In the genomic region with DNA sequence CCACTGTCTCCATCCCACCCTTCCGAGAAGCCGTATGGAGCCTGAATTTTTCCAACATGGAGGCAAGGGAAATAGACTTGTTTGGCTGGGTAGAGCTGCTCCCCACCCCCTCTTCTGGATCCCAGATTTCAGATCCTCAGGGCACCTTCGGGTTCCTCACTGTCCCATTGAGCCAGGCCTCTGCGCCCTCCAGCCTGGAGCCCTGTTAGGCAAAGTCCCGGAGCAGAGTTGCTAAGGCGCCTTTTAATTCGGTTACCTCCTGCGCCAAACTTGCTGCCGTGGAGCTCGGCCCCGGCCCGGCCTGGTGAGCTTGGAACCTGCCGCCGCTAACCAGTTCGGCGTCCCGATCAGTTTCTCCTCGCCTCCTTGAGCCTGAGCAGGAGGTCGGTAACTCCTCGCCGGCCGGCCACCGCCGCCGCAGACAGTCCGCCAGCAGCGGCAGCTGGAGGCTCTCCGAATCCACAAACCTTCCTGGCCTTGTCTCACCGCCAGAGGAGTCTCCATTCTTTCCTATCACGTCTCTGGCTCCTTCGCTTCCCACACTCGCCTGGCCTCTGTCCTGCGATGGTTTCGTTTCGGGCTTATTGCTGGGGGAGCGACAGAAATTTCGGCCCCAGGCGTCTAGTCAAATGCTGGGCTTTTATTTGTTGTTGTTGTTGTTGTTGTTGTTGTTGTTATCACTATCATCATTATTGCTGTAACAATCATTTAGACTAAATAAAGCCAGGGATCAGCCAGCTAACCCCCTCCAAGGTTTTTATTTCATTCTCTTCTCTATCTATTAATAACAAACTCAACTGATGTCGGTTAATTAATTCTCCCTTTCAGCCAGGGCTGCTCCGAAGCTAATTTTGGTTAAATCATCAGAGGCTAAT, we compare ENCODE assay signal across 8 mouse cellular contexts. TPM values are rescaled to one million over a fixed set of nuclear protein-coding genes. Genes with fewer than 3 reads are reported as not detected.
A peak's percentile ranks its signal among the peaks of the same experiment; 100 is the strongest.
DNase-seq lines count a peak whose midpoint lies in the region; ATAC-seq and TF ChIP-seq lines count a peak whose summit lies in the region.

No protein-coding gene starts in this region.

- H3K4me1 ChIP-seq in limb, embryonic 11.5 days (ENCODE audit: control insufficient read depth, insufficient read depth, low read length), result peaks cover 36% of the 10 kb centered on the region
- peaks cover 10% of the 10 kb centered on the region for H3K4me1 ChIP-seq in stomach, postnatal 0 days (replicated peaks; ENCODE audit: control insufficient read depth, insufficient read depth)

- peaks cover 95% of the 10 kb centered on the region for H3K27me3 ChIP-seq in limb, embryonic 11.5 days (ENCODE audit: control insufficient read depth, insufficient read depth, low read length)
- peaks cover 4% of the 10 kb centered on the region; the same call in 1 of the 2 replicates for H3K27me3 ChIP-seq in stomach, postnatal 0 days (ENCODE audit: control insufficient read depth, insufficient read depth, low read length)

- 1% methylated on average over 40 of the region's 40 CpGs for WGBS in limb, embryonic 11.5 days
- WGBS in stomach, postnatal 0 days, result 2% methylated on average over 40 of the region's 40 CpGs

- no peak for TF ChIP-seq EP300 in stomach, postnatal 0 days (optimal IDR thresholded peaks at IDR 0.05)

- H3K9ac ChIP-seq in limb, embryonic 11.5 days (ENCODE audit: low read length), result peak overlapping the region; percentile 52
- peak overlapping the region; percentile 82 for H3K9ac ChIP-seq in stomach, postnatal 0 days (ENCODE audit: low read length)

- peak overlapping the region; percentile 45; the same call in 1 of the 2 replicates for H3K27ac ChIP-seq in limb, embryonic 11.5 days (replicated peaks; ENCODE audit: low read depth, low read length)
- peak overlapping the region; percentile 94 for H3K27ac ChIP-seq in stomach, postnatal 0 days (replicated peaks)

- H3K36me3 ChIP-seq in limb, embryonic 11.5 days (ENCODE audit: control insufficient read depth, insufficient read depth, low read length), result no peaks in the 10 kb centered on the region
- no peaks in the 10 kb centered on the region; the same call in 1 of the 2 replicates for H3K36me3 ChIP-seq in stomach, postnatal 0 days (ENCODE audit: control insufficient read depth, insufficient read depth, low read length)

- peak; percentile 33 for TF ChIP-seq CTCF in stomach, postnatal 0 days (IDR thresholded peaks at IDR 0.05; ENCODE audit: low read depth)

- intact Hi-C loops in heart, postnatal 36 days (cut with DNase I), result no loop called here

- H3K4me2 ChIP-seq in limb, embryonic 11.5 days (ENCODE audit: low read depth, severe bottlenecking), result peak overlapping the region; percentile 58
- H3K4me2 ChIP-seq in stomach, postnatal 0 days (replicated peaks; ENCODE audit: low read depth), result peak overlapping the region; percentile 71

- DNase-seq in thymus, postnatal 4 days, result peak; percentile 34
- no peak for DNase-seq in thymus, postnatal 0 days (ENCODE audit: low spot score)
- DNase-seq in heart, postnatal 36 days, result peak; percentile 46 to 57
- DNase-seq in limb, embryonic 11.5 days (ENCODE audit: low spot score), result peak; percentile 72
- peak; percentile 53 for DNase-seq in stomach, postnatal 0 days (ENCODE audit: low spot score)
- no peak for DNase-seq in layer of hippocampus, adult 9-10 months (ENCODE audit: low spot score)
- DNase-seq in urinary bladder, postnatal 4 days (ENCODE audit: low spot score in 2 of 2), result no peak
- no peak for DNase-seq in retina, embryonic 14.5 days (ENCODE audit: low spot score)

- peak overlapping the region; percentile 24 for H3K4me3 ChIP-seq in limb, embryonic 11.5 days (ENCODE audit: low read depth, low read length)
- peak overlapping the region; percentile 48 for H3K4me3 ChIP-seq in stomach, postnatal 0 days (ENCODE audit: low read depth, low read length)

- ATAC-seq in limb, embryonic 11.5 days (ENCODE audit: insufficient number of reproducible peaks, low FRiP score, low TSS enrichment, low read depth), result no peak
- no peak for ATAC-seq in stomach, postnatal 0 days (ENCODE audit: low FRiP score, low TSS enrichment)

- no peaks in the 10 kb centered on the region for H3K9me3 ChIP-seq in limb, embryonic 11.5 days (ENCODE audit: control insufficient read depth, low read length)
- H3K9me3 ChIP-seq in stomach, postnatal 0 days (ENCODE audit: control insufficient read depth, low read length), result no peaks in the 10 kb centered on the region

RNA-seq across cellular contexts. Expression of a gene that starts 8.4 kb away (rescaled TPM):
- 1.3 and 1.4 TPM in 2 replicates for polyA plus RNA-seq in thymus, postnatal 0 days (2015; fragmentation: Nextera tagmentation; extraction: Ambion mirVana)
- 1 to 10 TPM in 1 of 2 experiments, under 1 TPM in 1; 0.51 to 1.1 TPM for total RNA-seq in heart, postnatal 36 days (2021)
- 7.5 and 10.7 TPM in 2 replicates for polyA plus RNA-seq in limb, embryonic 11.5 days (2014; fragmentation: Nextera tagmentation; extraction: Ambion mirVana)
- 12.2 and 13.4 TPM in 2 replicates for polyA plus RNA-seq in stomach, postnatal 0 days (2015; fragmentation: Nextera tagmentation; extraction: Ambion mirVana)

RNA-seq across cellular contexts. Expression of a gene that starts 18.8 kb away (rescaled TPM):
- 0.18 and 0.30 TPM in 2 replicates for polyA plus RNA-seq in thymus, postnatal 0 days (2015; fragmentation: Nextera tagmentation; extraction: Ambion mirVana)
- total RNA-seq in heart, postnatal 36 days (2021), result under 1 TPM; 0.42 to 0.68 TPM
- 0.68 and 0.78 TPM in 2 replicates for polyA plus RNA-seq in limb, embryonic 11.5 days (2014; fragmentation: Nextera tagmentation; extraction: Ambion mirVana)
- polyA plus RNA-seq in stomach, postnatal 0 days (2015; fragmentation: Nextera tagmentation; extraction: Ambion mirVana), result 0.94 and 0.97 TPM in 2 replicates

RNA-seq across cellular contexts. Expression of a gene that starts 23.6 kb away (rescaled TPM):
- polyA plus RNA-seq in thymus, postnatal 0 days (2015; fragmentation: Nextera tagmentation; extraction: Ambion mirVana), result not detected in 2 replicates
- not detected for total RNA-seq in heart, postnatal 36 days (2021)
- 0.58 TPM in 1 of 2 replicates, not detected in the other for polyA plus RNA-seq in limb, embryonic 11.5 days (2014; fragmentation: Nextera tagmentation; extraction: Ambion mirVana)
- polyA plus RNA-seq in stomach, postnatal 0 days (2015; fragmentation: Nextera tagmentation; extraction: Ambion mirVana), result 0.06 TPM in 1 of 2 replicates, not detected in the other

RNA-seq across cellular contexts. Expression of a gene that starts 23.9 kb away (rescaled TPM):
- 0.09 and 0.20 TPM in 2 replicates for polyA plus RNA-seq in thymus, postnatal 0 days (2015; fragmentation: Nextera tagmentation; extraction: Ambion mirVana)
- total RNA-seq in heart, postnatal 36 days (2021), result under 1 TPM; 0.51 to 0.53 TPM
- 0.33 and 0.45 TPM in 2 replicates for polyA plus RNA-seq in limb, embryonic 11.5 days (2014; fragmentation: Nextera tagmentation; extraction: Ambion mirVana)
- 1.2 and 1.6 TPM in 2 replicates for polyA plus RNA-seq in stomach, postnatal 0 days (2015; fragmentation: Nextera tagmentation; extraction: Ambion mirVana)

RNA-seq across cellular contexts. Expression of a gene that starts 38.8 kb away (rescaled TPM):
- polyA plus RNA-seq in thymus, postnatal 0 days (2015; fragmentation: Nextera tagmentation; extraction: Ambion mirVana), result 0.15 and 0.16 TPM in 2 replicates
- under 1 TPM; 0.19 to 0.22 TPM for total RNA-seq in heart, postnatal 36 days (2021)
- polyA plus RNA-seq in limb, embryonic 11.5 days (2014; fragmentation: Nextera tagmentation; extraction: Ambion mirVana), result 2.1 and 2.6 TPM in 2 replicates
- 7.5 and 8.2 TPM in 2 replicates for polyA plus RNA-seq in stomach, postnatal 0 days (2015; fragmentation: Nextera tagmentation; extraction: Ambion mirVana)

Comparison
In these comparisons a context has a peak if more than half of its experiments do, and no peak if none do; other contexts are left out.
1. DNase-seq: peak in thymus, postnatal 4 days (single experiment), heart, postnatal 36 days (2 of 2), limb, embryonic 11.5 days (single experiment) and stomach, postnatal 0 days (single experiment); none in thymus, postnatal 0 days (single experiment), layer of hippocampus, adult 9-10 months (single experiment), urinary bladder, postnatal 4 days (0 of 2) and retina, embryonic 14.5 days (single experiment).